Mouse (Mus musculus) myocyte (in vitro differentiated cells): Measurements from ENCODE around the gene Zc3h7b. TPM values are rescaled to one million over a fixed set of nuclear protein-coding genes. Genes with fewer than 3 reads are reported as not detected.
A peak's percentile ranks its signal among the peaks of the same experiment; 100 is the strongest.

Source experiments
- H3K27me3 ChIP-seq: one replicate; pipeline ENCODE4 v1.6.1; 2011; ENCODE audit not compliant: control insufficient read depth, insufficient read depth, insufficient read length
- H3K36me3 ChIP-seq: one replicate; pipeline ENCODE4 v1.6.1; 2011; ENCODE audit not compliant: control insufficient read depth, insufficient read depth
- H3K4me2 ChIP-seq: one replicate; pipeline ENCODE4 v1.6.1; 2011; ENCODE audit warnings: low read depth, control low read depth
- H3K4me3 ChIP-seq: one replicate; pipeline ENCODE4 v1.5.1; 2011; ENCODE audit warnings: mild to moderate bottlenecking, control low read depth, moderate library complexity
- H3K79me2 ChIP-seq: one replicate; pipeline ENCODE4 v1.6.1; 2011; ENCODE audit not compliant: control insufficient read depth, insufficient read depth
- H3ac ChIP-seq: one replicate; pipeline ENCODE4 v1.6.1; 2011; ENCODE audit not compliant: control insufficient read depth, insufficient read length
- CEBPB ChIP-seq: IDR thresholded peaks from 2 replicates; pipeline ENCODE4 v1.6.1; 2011; ENCODE audit warnings: mild to moderate bottlenecking, moderate library complexity; ENCODE audit not compliant: poor library complexity, insufficient read depth, severe bottlenecking
- E2F4 ChIP-seq: IDR thresholded peaks from one replicate; pipeline ENCODE4 v1.6.1; 2011; ENCODE audit warnings: mild to moderate bottlenecking, control low read depth, moderate library complexity; ENCODE audit not compliant: insufficient read depth
- MAX ChIP-seq: IDR thresholded peaks from one replicate; pipeline ENCODE4 v1.6.1; 2011; ENCODE audit warnings: low read depth, mild to moderate bottlenecking, control low read depth
- MYOD1 ChIP-seq, 3 experiments: IDR thresholded peaks; one replicate each; pipeline ENCODE4 v1.6.1; 2011; ENCODE audit warnings: control low read depth in 2 of 3, low read depth in 2 of 3, mild to moderate bottlenecking in 2 of 3, moderate library complexity in 1 of 3; ENCODE audit not compliant: insufficient read length in 2 of 3, control insufficient read depth in 1 of 3
- MYOG ChIP-seq, 3 experiments: IDR thresholded peaks; one replicate each; pipeline ENCODE4 v1.6.1; 2011; ENCODE audit warnings: control low read depth in 2 of 3, low read depth in 2 of 3, mild to moderate bottlenecking in 2 of 3; ENCODE audit not compliant: insufficient read length in 2 of 3, control insufficient read depth in 1 of 3, insufficient read depth in 1 of 3
- POLR2A ChIP-seq: IDR thresholded peaks from one replicate; pipeline ENCODE4 v1.6.1; 2011; ENCODE audit warnings: low read depth, mild to moderate bottlenecking, control low read depth, moderate library complexity; ENCODE audit not compliant: insufficient read length
- POLR2AphosphoS2 ChIP-seq: IDR thresholded peaks from one replicate; pipeline ENCODE4 v1.6.1; 2011; ENCODE audit warnings: low read depth, control low read depth; ENCODE audit not compliant: insufficient read length
- REST ChIP-seq: IDR thresholded peaks from one replicate; pipeline ENCODE4 v1.6.1; 2011; ENCODE audit warnings: mild to moderate bottlenecking, control low read depth, moderate library complexity; ENCODE audit not compliant: insufficient read depth, insufficient read length
- SRF ChIP-seq: IDR thresholded peaks from one replicate; pipeline ENCODE4 v1.6.1; 2011; ENCODE audit warnings: low read depth; ENCODE audit not compliant: control insufficient read depth, insufficient read length
- TCF12 ChIP-seq: IDR thresholded peaks from one replicate; pipeline ENCODE4 v1.6.1; 2011; ENCODE audit warnings: mild to moderate bottlenecking, control low read depth; ENCODE audit not compliant: poor library complexity, insufficient read depth, severe bottlenecking
- TCF3 ChIP-seq: IDR thresholded peaks from one replicate; pipeline ENCODE4 v1.6.1; 2011; ENCODE audit warnings: low read depth, control low read depth; ENCODE audit not compliant: insufficient read length
- USF1 ChIP-seq: IDR thresholded peaks from one replicate; pipeline ENCODE4 v1.6.1; 2011; ENCODE audit warnings: low read depth, mild to moderate bottlenecking, control low read depth, moderate library complexity
- polyA plus RNA-seq: library from polyadenylated mRNA; unstranded; fragments of >200 nt; fragmentation: generic; extraction: Trizol; gene quantifications from one replicate; pipeline ENCODE4 v1.2.1, GENCODE M21; 2012; ENCODE audit warnings: missing spikeins

The Zc3h7b gene
- polyA plus RNA-seq, 1 experiment = 45.9 TPM

- no peak for TF ChIP-seq TCF12
- no peak for TF ChIP-seq POLR2A
- TF ChIP-seq MAX = no peak
- no peak for TF ChIP-seq USF1
- TF ChIP-seq CEBPB = no peak
- no peak for TF ChIP-seq REST
- TF ChIP-seq E2F4 = no peak
- no peak for TF ChIP-seq POLR2AphosphoS2
- no peak for TF ChIP-seq MYOG (IDR thresholded peaks at IDR 0.05; ENCODE audit: control insufficient read depth in 1 of 3, insufficient read depth in 1 of 3, insufficient read length in 2 of 3, low read depth in 2 of 3)
- TF ChIP-seq SRF = no peak
- no peak for TF ChIP-seq MYOD1 (IDR thresholded peaks at IDR 0.05; ENCODE audit: control insufficient read depth in 1 of 3, insufficient read length in 2 of 3, low read depth in 2 of 3)
- no peak for TF ChIP-seq TCF3
- Histone ChIP-seq H3K79me2 (peaks cover 26% of the 10 kb centered on the region), H3K36me3 (peaks cover 13% of the 10 kb centered on the region), H3K27me3 (no peaks in the 10 kb centered on the region), H3K4me3 (peak overlapping the region; percentile 44), H3ac (no peak overlapping the region), H3K4me2 (peak overlapping the region; percentile 99)
Observed at GRCm38 (mm10) chr15:81812287-81812686, 67.4 kb downstream of the Zc3h7b start.

- H3K4me2 ChIP-seq = peak overlapping the region; percentile 99
- no peaks in the 10 kb centered on the region for H3K27me3 ChIP-seq
- H3K79me2 ChIP-seq = peaks cover 26% of the 10 kb centered on the region
- H3K36me3 ChIP-seq = peaks cover 20% of the 10 kb centered on the region
- H3K4me3 ChIP-seq = peak overlapping the region; percentile 44
- no peak overlapping the region for H3ac ChIP-seq
- TF ChIP-seq USF1 (no peak), MYOG (IDR thresholded peaks at IDR 0.05; ENCODE audit: control insufficient read depth in 1 of 3, insufficient read depth in 1 of 3, insufficient read length in 2 of 3, low read depth in 2 of 3) (no peak), TCF3 (no peak)
Observed at GRCm38 (mm10) chr15:81812696-81813631, 68.1 kb downstream of the Zc3h7b start.

DNA sequence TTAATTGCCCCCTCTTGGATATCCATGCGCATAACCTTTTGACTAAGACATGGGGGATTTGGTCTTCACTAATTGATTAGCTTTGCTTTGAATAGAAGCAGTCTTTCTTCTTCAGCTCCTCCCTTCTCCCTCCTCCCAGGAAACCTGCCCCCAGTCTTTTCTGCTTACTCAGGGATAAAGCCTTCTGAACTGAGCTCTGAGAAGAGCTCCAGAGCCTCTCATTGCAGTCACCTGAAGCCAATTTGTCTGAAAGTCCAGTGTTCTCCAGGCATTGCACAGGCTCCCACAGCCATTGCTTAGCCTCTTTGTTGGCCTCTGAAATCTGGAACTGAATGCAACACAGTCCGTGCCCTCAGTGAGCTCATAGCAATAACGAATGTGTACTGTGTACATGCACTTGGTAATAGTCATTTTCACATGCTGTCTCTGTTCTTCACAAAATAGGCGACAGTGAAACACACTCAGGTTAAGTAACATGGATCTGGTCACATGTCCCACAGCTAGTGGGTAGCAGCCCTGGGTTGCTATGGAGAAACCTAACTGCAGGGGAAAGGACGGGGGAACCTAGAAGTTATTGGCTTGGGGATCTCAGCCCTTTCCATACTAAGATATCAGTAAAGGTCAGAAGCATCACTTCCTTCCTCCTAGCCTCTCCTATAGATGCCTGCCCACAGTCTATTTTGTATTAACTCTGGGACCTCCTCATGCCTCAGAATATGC lies 69.3 kb downstream of the Zc3h7b start:
- Histone ChIP-seq H3K36me3 (peaks cover 29% of the 10 kb centered on the region), H3K4me3 (no peak overlapping the region), H3K79me2 (peaks cover 26% of the 10 kb centered on the region), H3ac (no peak overlapping the region), H3K4me2 (no peak overlapping the region), H3K27me3 (no peaks in the 10 kb centered on the region)
- TF ChIP-seq CEBPB (no peak), POLR2A (no peak), MAX (no peak), TCF12 (no peak), REST (no peak), E2F4 (no peak), TCF3 (no peak), USF1 (no peak), MYOG (IDR thresholded peaks at IDR 0.05; ENCODE audit: control insufficient read depth in 1 of 3, insufficient read depth in 1 of 3, insufficient read length in 2 of 3, low read depth in 2 of 3) (no peak), SRF (no peak), MYOD1 (IDR thresholded peaks at IDR 0.05; ENCODE audit: control insufficient read depth in 1 of 3, insufficient read length in 2 of 3, low read depth in 2 of 3) (no peak)

DNA sequence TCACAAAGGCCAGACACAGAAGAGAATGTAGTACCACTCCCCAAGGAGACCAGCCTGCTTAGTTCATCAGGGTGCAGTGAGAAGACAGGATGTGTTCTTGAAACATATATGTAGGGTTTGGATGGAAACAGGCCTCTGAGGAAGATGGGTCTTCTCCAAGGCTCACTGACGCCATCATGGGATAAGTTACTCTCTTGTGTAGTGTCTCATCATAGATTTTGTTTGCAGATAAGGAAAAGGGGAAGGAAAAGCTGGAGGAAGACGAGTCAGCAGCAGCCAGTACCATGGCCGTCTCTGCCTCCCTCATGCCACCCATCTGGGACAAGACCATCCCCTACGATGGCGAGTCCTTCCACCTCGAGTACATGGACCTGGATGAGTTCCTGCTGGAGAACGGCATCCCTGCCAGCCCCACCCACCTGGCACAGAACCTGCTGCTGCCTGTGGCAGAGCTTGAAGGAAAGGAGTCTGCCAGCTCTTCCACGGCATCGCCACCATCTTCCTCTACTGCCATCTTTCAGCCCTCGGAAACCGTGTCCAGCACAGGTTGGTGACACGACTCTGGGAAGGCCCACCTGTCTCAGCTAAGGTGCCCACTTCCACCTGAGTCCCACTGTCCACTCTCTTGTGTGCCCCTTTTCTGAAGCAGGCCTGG lies 70.0 kb downstream of the Zc3h7b start:
- H3K27me3 ChIP-seq = no peaks in the 10 kb centered on the region
- H3K4me3 ChIP-seq = no peak overlapping the region
- peaks cover 34% of the 10 kb centered on the region for H3K36me3 ChIP-seq
- no peak overlapping the region for H3ac ChIP-seq
- no peak overlapping the region for H3K4me2 ChIP-seq
- peaks cover 26% of the 10 kb centered on the region for H3K79me2 ChIP-seq
- TF ChIP-seq MYOD1 (IDR thresholded peaks at IDR 0.05; ENCODE audit: control insufficient read depth in 1 of 3, insufficient read length in 2 of 3, low read depth in 2 of 3) (no peak), TCF12 (no peak), MAX (no peak), USF1 (no peak), SRF (no peak), POLR2A (no peak), REST (no peak), TCF3 (no peak), MYOG (IDR thresholded peaks at IDR 0.05; ENCODE audit: control insufficient read depth in 1 of 3, insufficient read depth in 1 of 3, insufficient read length in 2 of 3, low read depth in 2 of 3) (no peak), E2F4 (no peak), CEBPB (no peak), POLR2AphosphoS2 (no peak)
